Mouse (Mus musculus): ENCODE measurements around the gene Yif1b. TPM values are rescaled to one million over a fixed set of nuclear protein-coding genes. Genes with fewer than 3 reads are reported as not detected.

Gene Yif1b
- polyA plus RNA-seq (2014; fragmentation: Illumina TruSeq; extraction: RNeasy Lipid Tissue Mini Kit (QIAGEN cat#74804); ENCODE audit: low read depth, low replicate concordance), result not detected

GRCm38 (mm10) chr7:29238019-29238967 lies at the start of gene Yif1b:
TSS of gene Yif1b (plus strand) at chr7:29238329.

DNA sequence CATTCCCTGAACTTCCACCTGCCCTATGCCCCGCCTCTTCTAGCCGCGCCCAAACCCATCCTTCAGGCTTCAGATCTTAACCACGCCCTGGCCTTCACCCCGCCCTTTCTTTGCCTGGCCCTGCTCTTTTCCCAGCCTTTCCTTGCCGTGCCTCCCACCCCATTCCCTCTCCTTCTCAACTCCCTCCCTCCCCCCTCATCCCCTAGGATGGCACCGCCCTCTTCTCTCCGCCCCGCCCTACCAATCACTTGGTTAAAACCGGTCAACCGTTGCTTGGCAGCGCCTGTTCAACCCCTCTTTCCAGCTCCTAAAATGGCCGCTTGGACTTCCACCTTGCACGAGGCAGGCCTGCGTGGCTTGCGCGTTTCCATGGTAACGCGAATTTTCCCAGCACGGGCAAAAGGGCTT lies 24.4 kb upstream of the Yif1b start, which contains the start of gene Catsperg1:
Gene Catsperg1 (minus strand): TSS at position 361 of the 408 bp plus-strand sequence.

GRCm38 (mm10) chr7:29232247-29233013 lies 5.7 kb upstream of the Yif1b start, which contains the start of gene Kcnk6:
TSS of gene Kcnk6 (minus strand) at chr7:29232515.

DNA sequence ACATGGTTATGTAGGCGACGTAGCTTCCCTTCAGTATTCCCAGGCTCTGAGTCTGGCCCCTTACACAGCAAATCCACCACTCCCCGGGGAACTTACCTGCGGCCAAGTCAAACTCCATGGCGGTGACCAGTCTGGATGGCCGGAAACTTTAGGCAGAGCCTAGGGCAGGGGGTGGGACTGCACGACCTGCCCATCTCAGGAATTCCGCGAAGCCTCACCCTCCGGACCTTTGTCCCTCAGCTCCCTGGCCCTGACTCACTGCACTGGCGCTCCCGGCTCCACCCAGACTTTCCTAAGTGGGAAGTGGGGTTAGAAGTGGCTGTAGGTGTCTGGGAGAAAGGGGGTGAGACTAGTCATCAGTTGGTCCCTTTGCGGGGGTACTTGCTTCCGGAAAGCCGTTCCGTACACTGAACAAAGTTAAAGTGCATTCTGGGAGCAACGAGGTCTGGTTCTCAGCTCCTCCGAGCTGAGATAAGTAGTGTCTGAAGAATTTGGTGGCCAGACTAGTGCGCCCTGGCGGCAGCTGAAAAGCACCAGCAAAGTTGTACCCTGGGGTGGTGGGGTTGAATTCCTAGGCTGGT lies 10.2 kb downstream of the Yif1b start, which contains the start of gene 2200002D01Rik:
Gene 2200002D01Rik (minus strand): TSS at position 206 of the 581 bp plus-strand sequence.

DNA sequence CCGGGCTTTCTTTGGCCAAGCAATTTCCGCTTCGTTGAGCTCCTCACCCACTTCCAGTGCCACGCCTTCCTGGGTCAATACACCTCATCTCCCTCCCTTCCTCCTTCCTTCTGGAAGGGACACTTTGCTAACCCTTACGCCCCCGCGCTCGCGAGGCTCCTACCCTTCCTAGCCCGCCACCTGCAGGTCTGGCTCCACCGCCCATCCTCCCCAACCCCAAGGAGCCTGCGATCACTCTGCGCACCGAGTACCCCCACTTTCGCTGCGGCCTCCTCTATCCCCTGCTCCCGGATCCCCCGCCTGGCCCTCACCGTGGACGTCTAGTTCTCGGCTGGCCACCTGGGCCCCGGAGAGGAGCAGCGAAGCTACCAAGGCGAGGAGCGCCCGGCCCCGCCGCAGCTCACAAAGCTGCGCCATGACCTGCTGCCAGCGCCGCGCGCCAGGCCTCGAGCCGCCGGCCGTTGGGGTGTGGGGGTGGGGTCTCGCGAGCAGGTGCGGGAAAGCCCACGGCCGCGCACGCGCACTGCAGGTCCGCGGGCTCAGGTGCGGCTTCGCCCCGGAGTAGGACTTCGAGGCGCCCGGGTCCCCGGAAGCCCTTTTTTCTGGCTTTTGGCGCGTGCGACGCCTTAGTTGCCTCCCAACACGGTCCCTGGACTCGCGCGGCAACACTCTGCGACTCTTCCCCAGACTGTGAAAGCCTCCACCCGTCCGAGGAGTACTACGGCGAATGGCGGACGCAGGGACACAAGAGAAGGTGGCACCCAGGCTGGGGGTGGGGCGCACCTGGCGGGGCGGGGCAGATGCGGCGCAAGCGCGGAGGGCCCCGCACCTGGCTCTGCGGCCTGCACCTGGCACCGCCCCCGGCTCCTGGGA lies 43.3 kb downstream of the Yif1b start, which contains the start of gene Spint2:
Gene Spint2 (minus strand): TSS at position 712 of the 873 bp plus-strand sequence.

DNA sequence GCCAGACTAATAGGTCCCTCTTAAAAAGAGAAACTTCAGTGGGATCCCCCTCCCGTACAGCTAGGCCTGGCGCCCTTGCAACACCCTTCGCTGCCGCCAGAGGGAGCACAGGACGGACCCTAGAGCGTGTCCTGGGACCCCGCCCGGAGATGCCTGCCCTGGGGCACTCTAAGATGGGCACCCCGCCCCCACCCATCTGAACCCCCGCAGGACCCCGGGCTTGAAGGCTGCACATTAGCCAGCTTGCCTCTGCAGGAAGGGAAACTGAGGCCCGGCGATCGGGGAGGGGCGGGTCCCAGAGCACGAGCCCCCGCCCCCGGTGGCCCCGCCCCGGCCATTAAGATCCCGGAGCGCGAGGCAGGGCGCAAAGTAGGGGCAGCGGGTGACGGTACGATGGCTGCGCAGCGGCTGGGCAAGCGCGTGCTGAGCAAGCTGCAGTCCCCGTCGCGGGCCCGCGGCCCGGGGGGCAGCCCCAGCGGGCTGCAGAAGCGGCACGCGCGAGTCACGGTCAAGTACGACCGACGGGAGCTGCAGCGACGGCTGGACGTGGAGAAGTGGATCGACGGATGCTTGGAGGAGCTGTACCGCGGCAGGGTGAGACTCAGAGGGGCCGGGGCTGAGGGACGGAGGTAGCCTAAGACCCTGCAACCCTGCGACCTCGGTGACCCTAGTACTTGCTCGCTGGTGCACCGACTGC lies 51.0 kb downstream of the Yif1b start, which contains the start of gene Ppp1r14a:
Gene Ppp1r14a (plus strand): TSS at position 367 of the 697 bp plus-strand sequence.

Other genes with a start within 250 kb of the Yif1b start
- gene Ryr1, start 113.2 kb upstream of the Yif1b start, polyA plus RNA-seq (2014; fragmentation: Illumina TruSeq; extraction: RNeasy Lipid Tissue Mini Kit (QIAGEN cat#74804); ENCODE audit: low read depth, low replicate concordance), result 0.47 TPM
- gene Rasgrp4, start 103.5 kb upstream of the Yif1b start, polyA plus RNA-seq (2014; fragmentation: Illumina TruSeq; extraction: RNeasy Lipid Tissue Mini Kit (QIAGEN cat#74804); ENCODE audit: low read depth, low replicate concordance), result 0.23 TPM
- gene Fam98c, start 82.1 kb upstream of the Yif1b start, polyA plus RNA-seq (2014; fragmentation: Illumina TruSeq; extraction: RNeasy Lipid Tissue Mini Kit (QIAGEN cat#74804); ENCODE audit: low read depth, low replicate concordance), result 1.3 TPM
- not detected for gene Ggn, start 68.1 kb upstream of the Yif1b start, polyA plus RNA-seq (2014; fragmentation: Illumina TruSeq; extraction: RNeasy Lipid Tissue Mini Kit (QIAGEN cat#74804); ENCODE audit: low read depth, low replicate concordance)
- gene Spred3, start 67.9 kb upstream of the Yif1b start, polyA plus RNA-seq (2014; fragmentation: Illumina TruSeq; extraction: RNeasy Lipid Tissue Mini Kit (QIAGEN cat#74804); ENCODE audit: low read depth, low replicate concordance), result 8.0 TPM
- 105 TPM for gene Psmd8, start 57.6 kb upstream of the Yif1b start, polyA plus RNA-seq (2014; fragmentation: Illumina TruSeq; extraction: RNeasy Lipid Tissue Mini Kit (QIAGEN cat#74804); ENCODE audit: low read depth, low replicate concordance)
- gene Catsperg1, start 24.3 kb upstream of the Yif1b start, polyA plus RNA-seq (2014; fragmentation: Illumina TruSeq; extraction: RNeasy Lipid Tissue Mini Kit (QIAGEN cat#74804); ENCODE audit: low read depth, low replicate concordance), result 0.35 TPM
- gene Kcnk6, start 5.8 kb upstream of the Yif1b start, polyA plus RNA-seq (2014; fragmentation: Illumina TruSeq; extraction: RNeasy Lipid Tissue Mini Kit (QIAGEN cat#74804); ENCODE audit: low read depth, low replicate concordance), result 2.7 TPM
- gene 2200002D01Rik, start 10.1 kb downstream of the Yif1b start, polyA plus RNA-seq (2014; fragmentation: Illumina TruSeq; extraction: RNeasy Lipid Tissue Mini Kit (QIAGEN cat#74804); ENCODE audit: low read depth, low replicate concordance), result 2.6 TPM
- gene Spint2, start 43.6 kb downstream of the Yif1b start, polyA plus RNA-seq (2014; fragmentation: Illumina TruSeq; extraction: RNeasy Lipid Tissue Mini Kit (QIAGEN cat#74804); ENCODE audit: low read depth, low replicate concordance), result 7.2 TPM
- gene Ppp1r14a, start 51.0 kb downstream of the Yif1b start, polyA plus RNA-seq (2014; fragmentation: Illumina TruSeq; extraction: RNeasy Lipid Tissue Mini Kit (QIAGEN cat#74804); ENCODE audit: low read depth, low replicate concordance), result not detected
- not detected for gene Dpf1, start 65.6 kb downstream of the Yif1b start, polyA plus RNA-seq (2014; fragmentation: Illumina TruSeq; extraction: RNeasy Lipid Tissue Mini Kit (QIAGEN cat#74804); ENCODE audit: low read depth, low replicate concordance)

Data from adrenal gland, adult 10 weeks (tissue).